Mouse (Mus musculus) embryo, embryonic 10 days (tissue): Measurements from ENCODE around the gene Vps13d.
A peak's percentile ranks its signal among the peaks of the same experiment; 100 is the strongest.
"Not testable (repeated sequence)": the region's sequence is repeated elsewhere in the genome, so short reads cannot be mapped to it uniquely, and the experiment has no call there.

Experiments used
- DNase-seq: peaks from one replicate; pipeline ENCODE4 v3.0.0-alpha.2; 2015; ENCODE audit warnings: low spot score

The Vps13d gene

DNA sequence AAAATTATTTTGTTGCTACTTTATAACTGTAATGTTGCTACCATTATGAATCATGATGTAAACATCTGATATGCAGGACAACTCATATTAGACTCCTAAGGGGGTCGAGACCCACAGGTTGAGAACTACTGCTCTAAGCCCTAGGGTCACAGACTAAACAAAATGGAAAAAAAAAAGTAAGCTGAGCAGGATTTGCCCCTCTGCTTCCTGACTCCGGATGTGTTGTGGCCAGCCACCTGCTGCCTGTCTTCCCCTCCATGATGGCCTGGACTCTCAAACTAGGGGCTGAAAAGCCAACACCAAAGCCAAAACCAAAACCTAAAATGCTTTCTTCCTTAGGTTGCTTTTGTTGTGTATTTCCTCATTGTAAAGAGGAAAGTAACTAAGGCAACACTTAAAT lies 16.3 kb upstream of the Vps13d start:
- no peak for DNase-seq

DNA sequence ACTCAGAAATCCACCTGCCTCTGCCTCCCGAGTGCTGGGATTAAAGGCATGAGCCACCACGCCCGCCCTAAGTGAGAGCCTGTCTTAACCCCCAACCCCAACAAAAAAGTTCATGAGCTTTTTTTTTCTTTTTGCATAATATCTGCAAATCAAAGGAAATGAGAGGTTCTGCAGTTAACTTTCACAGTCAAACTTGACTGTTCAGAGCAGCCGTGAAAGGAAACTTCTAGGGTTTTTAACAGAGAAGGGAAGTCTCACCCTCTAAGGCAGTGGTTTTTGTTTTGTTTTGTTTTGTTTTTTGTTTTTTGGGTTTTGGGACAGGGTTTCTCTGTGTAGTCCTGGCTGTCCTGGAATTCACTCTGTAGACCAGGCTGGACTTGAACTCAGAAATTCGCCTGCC lies 15.8 kb upstream of the Vps13d start:
- no peak for DNase-seq

DNA sequence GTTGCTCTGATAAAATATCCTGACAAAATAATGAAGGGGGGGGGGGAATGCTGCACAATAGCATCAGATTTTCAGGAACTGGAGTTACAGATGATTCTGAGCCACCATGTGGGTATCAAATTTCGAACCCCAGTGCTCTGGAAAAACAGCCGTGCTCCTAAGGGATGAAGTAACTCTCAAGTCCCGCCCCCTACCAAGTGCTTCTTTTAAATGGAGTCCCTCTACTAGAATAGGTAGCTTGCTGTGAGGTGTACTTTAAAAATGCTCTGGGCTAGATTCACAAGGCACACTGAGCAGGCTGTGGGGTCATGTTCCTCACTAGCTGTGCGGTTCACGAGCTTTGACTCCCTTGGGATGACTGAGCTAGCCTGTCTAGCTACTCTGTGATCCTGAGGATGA lies 14.9 kb upstream of the Vps13d start:
- no peak for DNase-seq

DNA sequence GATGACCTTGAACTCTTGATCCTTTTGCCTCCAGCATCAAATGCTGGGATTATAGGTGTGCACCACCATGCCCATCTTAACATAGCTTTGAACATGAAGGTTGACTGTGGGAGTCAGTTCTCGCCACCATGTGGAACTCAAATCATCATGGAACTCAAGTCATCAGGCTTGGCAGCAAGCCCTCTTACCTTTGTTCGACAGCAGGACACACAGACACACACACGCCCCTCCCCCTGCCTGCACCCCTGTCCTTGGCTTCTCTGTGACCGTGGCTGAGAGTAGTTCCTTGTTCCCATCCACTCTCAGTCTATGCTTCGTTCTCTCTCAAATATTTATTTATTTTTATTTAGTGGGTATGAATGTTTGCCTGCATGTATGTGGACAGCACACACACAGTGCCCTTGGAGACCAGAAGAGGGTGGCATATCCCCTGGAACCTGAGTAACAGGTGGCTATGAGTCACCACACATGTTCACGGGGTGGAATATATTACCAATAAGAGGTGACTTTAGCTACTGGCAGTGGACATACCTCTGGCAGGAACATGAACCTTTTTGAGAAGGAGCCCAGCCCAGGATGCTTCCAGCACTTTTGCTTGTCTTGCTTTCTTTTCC lies 14.4 kb upstream of the Vps13d start:
- DNase-seq, result no peak

DNA sequence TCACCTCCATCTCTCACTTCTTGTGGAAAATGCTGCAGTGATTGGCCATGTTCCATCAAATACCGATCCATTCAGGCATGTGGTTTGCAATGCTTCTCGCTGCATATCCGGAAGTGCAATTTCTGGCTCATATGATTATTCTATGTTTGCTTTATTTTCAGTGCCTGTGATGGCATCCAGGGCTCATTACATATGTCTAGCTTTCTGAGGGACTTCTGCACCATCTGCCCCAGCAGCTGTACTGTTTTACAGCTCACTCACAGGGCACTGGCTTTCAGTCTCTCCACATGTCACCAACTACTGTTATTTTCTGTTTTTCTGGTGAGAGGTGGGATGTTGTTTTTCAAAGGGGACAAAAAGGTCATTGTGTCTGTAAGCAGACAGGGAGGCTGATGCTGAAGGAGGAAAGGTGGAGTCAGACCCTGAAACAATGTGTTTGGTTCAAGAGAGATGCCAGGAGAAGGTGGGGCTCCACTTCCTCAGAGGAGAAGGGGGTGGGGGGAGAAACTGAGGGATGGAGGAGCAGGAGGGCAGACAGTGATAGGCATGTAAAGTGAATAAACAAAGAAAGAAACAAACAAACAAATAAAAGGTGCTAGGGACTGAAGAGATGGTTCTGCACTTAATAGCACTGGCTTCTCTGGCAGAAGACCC lies 13.0 kb upstream of the Vps13d start:
- no peak for DNase-seq

DNA sequence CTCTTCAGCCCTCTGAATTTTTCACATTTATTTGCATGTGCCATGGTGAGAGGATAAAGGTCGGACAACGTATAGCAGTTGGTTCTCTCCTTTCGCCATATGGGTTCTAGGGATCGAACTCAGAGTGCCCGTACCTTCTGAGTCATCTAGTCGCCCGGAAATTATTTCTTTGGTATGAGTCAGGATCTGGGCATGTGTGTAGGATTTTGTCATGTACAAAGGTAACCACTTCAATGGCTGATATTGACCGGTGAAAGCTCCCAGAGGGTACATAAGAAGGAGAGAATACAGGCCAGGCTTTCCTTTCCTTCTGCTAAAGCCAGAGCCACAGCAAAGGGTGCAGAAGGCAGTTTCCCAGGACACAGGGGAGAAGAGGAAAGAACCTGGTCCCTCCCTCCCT lies 10.0 kb upstream of the Vps13d start:
- DNase-seq, result no peak

DNA sequence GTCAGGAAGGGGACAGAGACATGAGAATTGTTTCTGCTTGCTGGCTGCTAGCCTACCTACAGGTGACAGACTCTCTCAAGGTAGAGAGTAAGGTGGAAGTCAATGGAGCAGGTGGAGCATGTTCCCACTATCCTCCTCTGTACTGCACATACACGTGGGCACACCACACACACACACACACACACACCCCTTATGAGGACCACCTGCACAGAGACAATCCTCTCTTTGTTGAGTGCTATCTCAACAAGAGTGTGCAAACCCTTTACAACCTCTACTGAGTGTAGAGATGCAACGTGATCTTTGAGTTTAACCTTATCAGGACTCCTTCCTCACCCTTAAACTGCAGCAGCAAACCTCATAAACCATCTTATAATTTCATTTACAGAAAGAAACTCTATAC lies 8.5 kb upstream of the Vps13d start:
- no peak for DNase-seq

DNA sequence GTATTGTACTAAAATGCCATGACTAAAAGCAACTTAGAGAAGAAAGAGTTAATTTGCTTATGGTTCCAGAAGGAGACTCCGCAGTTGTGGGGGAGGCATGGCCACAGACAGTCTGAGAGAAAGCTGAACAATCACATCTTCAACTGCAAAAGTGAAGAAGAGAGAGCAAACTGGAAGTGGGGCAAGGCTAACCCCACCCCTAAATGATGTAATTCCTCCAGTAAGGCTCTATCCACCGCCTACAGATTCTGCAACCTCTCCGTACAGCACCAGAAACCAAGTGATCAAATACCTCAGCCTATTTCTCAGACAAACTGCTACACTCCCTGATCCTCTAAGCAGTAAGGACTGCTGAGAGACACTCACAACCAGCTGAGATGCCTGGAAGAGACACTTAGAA lies 6.6 kb upstream of the Vps13d start:
- no peak for DNase-seq

DNA sequence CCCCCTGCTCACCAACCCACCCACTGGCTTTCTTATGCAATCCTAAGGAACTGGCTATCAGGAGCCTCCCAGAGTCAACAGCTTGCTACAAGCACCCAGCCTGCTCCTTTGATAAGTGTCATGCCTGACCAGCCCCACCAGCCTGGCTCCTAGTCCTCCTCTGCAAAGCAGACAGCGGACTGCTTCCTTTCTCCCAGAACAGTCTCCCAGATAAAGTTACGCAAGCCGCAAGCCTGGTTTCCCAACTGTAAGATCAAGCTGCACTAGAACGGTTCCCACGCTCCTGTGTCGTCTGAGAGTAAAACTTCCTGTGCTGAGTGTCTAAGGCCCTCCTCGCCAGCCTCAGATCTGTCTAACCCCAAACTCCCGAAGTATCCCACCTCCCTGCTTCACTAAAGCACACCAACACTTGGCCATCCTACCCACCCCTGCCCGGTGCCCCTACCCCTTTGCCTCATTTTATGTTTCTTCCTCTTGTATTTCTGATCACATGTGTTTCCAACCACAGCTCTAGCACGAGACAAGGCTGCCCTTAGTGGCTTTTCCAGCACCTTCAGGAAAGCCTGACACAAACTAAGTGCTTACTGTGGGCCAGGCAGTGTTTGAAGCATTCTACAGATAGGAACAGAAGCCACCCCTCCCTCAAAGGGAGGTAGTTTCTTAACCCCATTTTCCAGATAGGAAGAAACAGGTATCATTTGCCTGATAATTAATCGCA lies 5.3 kb upstream of the Vps13d start:
- peak; percentile 22 for DNase-seq

DNA sequence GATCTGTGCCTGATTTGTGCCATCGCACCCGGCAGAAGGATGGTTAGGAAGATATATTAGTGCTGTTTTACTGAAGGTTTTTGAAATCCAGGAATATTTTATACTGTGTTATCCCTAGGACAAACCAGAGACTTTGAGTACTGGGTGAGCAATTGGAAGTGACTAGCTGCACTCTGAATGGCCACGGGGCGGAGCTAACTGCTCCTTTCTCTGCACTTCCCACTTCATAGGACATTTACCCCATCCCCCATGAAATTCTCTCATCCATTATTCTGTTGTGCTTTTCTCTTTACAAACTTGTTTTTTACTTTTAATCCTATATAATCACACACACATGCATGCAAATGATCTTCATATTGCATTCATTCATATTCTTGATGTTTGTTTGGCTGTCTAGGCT lies 1.8 kb upstream of the Vps13d start:
- DNase-seq, result no peak

DNA sequence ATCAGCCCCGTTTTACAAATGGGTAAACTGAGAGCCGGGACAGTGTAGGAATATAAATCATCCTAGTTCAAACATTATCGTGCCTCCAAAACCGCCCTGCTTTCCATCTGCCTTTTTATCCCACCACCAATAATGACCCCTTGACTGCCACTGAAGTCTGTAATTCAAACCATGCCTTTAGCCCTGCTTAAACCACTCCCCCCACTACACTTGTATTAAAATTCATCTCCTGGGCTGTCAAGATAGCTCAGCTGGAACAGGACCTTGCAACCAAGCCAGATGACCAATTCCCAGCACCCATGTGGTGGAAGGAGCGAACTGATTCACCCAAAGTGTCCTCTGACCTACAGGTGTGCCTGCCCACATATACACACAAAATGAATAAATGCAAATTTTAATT lies 367 bp upstream of the Vps13d start:
- DNase-seq, result no peak

DNA sequence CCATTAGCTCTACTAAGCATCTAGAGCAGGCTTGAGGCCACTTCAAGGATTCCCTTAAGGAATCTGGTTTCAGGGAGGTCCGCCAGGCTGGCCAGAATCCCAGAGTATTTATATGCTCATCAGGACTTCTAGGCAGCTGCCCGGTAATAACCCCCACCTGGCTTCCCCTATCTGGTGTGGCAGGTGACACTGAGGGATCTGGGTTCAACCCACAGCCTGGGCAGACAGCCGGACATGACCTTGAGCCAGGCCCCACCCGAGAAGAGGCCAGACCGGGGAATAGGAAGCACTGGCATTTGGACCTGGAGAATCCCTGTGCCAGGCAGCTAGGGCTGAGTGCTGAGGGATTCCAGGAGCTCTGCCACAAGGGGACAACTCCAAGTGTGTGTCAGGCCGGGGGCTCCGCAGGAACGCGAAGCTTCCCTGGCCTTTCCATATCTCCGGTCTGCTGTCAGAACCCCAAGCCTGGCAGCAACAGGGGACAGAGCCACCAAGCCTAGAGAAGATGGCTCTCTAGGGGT lies 754 bp downstream of the Vps13d start:
- peak; percentile 25 for DNase-seq

DNA sequence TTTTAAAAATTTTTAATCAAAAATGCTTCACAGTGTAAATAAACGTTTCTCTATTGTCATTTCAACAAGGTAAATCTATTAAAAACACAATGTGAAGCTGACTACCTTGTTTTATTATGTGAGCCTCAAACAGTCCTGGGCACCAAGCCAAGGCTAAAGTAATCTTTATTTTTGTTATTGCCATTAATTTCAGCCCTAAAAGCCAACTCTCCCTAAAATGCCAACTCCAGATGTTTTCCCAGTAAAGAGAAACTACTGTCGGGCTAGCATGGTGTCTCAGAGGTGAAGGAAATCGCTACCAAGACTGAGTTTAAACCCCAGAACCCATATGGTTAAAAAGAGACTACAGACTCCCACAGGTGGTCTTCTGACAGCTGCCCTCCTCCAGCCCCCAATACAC lies 1.4 kb downstream of the Vps13d start:
- DNase-seq, result no peak

DNA sequence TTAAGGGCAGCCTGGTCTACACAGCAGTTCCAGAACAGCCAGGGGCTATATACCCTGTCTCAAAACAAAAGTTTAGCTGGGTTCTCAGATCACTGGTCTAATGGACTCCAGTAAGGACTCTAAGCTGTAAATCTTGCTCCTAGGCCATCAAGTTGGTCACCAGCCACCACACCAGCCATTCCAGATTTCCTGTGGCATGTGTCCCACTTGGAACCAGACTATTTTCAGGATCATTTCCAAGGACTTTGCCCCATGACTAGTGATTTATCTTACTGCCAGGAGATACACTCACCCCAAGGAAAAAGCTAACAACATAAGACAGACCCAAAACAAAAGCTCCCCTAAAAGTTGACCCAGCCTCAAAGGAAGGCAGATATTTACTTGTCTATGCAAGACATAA lies 2.1 kb downstream of the Vps13d start:
- DNase-seq, result no peak

DNA sequence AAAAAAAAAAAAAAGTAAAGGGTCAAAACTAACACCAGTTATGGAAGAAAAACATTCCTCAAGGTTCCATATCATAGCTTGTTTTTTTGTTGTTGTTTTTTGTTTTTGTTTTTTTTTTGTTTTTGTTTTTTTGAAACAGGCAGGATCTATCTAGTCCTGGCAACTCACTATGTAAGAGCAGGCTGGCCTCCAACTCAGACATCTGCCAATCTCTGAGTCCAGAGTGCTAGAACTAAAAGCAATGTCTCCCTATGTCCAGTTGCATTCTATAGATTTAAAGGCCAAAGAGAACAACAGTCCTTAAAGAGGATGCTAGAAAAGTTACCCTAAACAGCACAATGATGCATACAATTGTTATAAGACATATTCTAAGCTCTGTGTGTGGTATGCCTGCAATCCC lies 6.2 kb downstream of the Vps13d start:
- no peak for DNase-seq

DNA sequence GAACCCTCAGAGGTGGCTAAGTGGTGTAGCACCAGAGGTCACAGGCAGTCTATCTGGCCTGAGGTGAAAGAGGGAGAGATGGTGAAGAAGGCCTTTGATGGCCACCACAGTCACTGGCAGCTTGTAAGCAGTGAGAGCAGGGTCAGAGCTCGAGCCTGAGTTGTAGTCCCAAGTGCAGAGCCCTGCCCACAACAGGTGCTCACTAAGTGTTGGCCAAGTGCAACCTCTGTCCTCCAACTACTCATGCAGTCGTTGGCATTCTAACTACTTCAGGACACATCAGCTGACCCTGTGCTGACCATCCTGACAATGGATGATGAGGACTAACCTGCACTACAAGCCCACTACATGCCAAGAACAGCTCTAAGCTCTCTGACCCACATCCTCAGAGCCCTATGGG lies 7.2 kb downstream of the Vps13d start:
- DNase-seq, result no peak

DNA sequence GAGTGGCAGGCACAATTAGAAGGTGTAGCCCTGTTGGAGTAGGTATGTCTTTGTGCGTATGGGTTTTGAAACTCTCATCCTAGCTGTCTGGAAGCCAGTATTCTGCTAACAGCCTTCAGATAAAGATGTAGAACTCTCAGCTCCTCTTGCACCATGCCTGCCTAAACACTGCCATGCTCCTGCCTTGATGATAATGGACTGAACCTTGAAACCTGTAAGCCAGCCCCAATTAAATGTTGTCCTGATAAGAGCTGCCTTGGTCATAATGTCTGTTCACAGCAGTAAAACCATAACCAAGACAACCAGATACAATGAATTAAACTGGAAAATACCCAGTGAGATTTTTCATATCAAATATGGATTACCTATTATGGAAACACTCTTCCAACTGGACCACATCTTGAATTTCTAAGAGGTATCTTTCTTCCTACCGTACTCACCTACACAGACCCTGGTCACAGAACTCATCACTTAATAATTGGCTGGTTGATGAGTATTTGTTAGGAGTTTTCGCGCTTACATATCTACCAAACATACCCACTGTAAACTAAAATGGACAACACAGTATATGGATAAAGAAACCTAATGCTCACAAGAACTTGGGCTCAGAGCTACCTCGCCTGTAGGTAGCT lies 15.8 kb downstream of the Vps13d start:
- no peak for DNase-seq

DNA sequence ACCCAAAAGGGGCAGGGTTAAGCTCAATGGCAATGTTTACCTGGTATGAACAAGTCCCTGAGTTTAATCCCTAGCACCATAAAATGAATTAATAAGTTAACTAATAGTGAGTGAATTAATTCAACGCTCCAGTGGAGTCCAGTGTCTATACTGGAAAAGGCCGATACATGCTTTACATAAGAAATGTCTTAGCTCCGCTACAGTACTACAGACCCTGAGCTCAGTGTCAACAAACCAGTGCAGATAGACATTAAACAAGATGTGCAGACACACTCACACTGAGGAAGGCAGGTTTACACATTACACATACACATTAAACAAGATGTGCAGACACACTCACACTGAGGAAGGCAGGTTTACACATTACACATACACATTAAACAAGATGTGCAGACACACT lies 29.3 kb downstream of the Vps13d start:
- not testable (repeated sequence) for DNase-seq

DNA sequence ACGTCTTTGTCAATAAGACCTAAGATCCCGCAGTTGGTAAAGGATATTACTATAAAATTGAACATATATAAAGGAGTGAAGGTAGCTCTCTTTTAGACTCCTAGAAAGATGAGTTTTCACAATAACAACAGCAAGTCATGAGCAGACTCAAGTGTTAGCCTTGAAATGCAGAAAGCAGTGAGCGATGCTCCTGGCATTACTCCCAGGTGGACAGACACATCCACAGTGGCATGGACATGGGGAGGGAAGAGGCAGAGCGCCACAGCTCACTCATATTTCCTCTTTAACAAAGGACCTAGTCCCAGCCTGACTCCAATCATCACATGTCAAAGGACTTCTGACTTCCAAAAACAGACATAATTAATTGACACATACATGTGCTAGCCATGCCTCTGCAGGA lies 30.7 kb downstream of the Vps13d start:
- DNase-seq, result no peak

DNA sequence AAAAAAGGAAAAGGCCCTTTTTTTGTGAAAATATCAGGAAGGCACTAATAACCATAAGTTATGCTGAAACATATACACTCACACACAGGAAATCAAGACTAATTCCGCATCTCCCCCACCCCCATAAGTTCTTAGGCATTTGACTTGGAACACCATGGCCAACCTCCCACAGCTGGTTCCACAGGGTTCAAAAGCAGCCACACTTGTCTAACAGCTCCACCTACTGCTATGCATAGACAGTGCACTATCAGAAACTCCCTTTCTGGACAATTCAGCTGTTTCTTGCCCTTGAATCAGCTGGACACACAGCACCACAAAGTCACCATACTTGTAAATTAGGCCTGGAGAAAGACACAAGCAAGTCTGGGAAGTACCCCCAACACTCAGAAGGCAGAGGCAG lies 33.6 kb downstream of the Vps13d start:
- DNase-seq, result peak; percentile 37

DNA sequence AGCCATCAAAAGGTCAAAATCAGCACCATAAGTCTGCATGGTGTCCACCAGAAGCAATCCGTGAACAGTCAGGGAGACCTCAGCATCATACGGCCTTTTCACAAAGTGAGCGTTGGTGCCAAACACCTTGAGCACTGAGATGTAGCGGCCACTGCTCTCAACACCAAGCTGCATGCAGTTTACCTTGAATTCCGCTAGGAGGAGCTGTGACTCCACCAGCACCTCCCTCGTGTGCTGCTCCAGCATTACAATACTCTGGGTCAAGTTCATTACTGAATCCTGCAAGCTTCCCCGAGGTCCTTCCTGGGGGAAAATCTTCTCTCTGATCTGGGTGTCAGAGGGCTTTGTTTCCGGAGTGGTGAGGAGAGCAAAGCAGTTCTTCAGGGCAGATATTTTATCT lies 38.8 kb downstream of the Vps13d start:
- DNase-seq, result peak; percentile 75

DNA sequence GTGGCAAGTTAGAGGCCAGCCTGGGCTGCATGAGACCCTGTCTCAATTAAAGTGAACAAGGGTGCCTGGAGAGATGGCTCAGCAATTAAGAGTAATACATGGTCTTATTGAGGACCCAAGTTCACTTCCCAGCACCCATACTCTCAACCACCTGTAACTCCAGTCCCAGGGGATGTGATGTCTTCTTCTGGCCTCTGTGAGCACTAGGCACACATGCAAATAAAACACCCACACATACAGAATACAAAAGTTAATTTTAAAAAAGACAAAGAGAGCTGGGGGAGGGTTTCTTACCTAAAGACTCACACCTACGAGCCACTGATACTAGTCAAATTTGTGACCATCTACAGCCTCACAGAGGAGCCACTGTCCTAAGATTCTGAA lies 43.7 kb downstream of the Vps13d start:
- DNase-seq, result no peak
